Mouse (Mus musculus) midbrain, embryonic 10.5 days (tissue): ENCODE data around the gene Ccdc57. TPM values are rescaled to one million over a fixed set of nuclear protein-coding genes. Genes with fewer than 3 reads are reported as not detected.
"Not testable (repeated sequence)": the region's sequence is repeated elsewhere in the genome, so short reads cannot be mapped to it uniquely, and the experiment has no call there.

Experiments
- DNase-seq: peaks from one replicate; pipeline ENCODE4 v3.0.0-alpha.2; 2017; ENCODE audit warnings: low spot score
- H3K27ac ChIP-seq: fragments of 300-500 bp; sonication (generic); replicated peaks from 2 replicates; pipeline ENCODE4 v1.5.1; 2016; ENCODE audit warnings: mild to moderate bottlenecking
- H3K27me3 ChIP-seq: fragments of 300-500 bp; sonication (generic); 2 replicates; pipeline ENCODE4 v1.6.1; 2016; ENCODE audit warnings: low read depth, mild to moderate bottlenecking; ENCODE audit not compliant: poor library complexity, severe bottlenecking
- H3K36me3 ChIP-seq: fragments of 300-500 bp; sonication (generic); 2 replicates; pipeline ENCODE4 v1.6.1; 2016; ENCODE audit warnings: mild to moderate bottlenecking, moderate library complexity
- H3K4me1 ChIP-seq: fragments of 300-500 bp; sonication (generic); 2 replicates; pipeline ENCODE4 v1.6.1; 2016
- H3K4me3 ChIP-seq: fragments of 300-500 bp; sonication (generic); 2 replicates; pipeline ENCODE4 v1.5.1; 2016; ENCODE audit warnings: mild to moderate bottlenecking, moderate library complexity
- H3K9me3 ChIP-seq: fragments of 300-500 bp; sonication (generic); replicated peaks from 2 replicates; pipeline ENCODE4 v1.6.1; 2016; ENCODE audit warnings: mild to moderate bottlenecking
- WGBS: fragments of 180-500 bp; shearing (Covaris S2); methylation state at CpG from one replicate; pipeline ENCODE4 v1.1.7; 2016; 5-methylcytosine and 5-hydroxymethylcytosine counted together
- polyA plus RNA-seq: library from polyadenylated mRNA; unstranded; fragments of >200 nt; fragmentation: Nextera tagmentation; extraction: Ambion mirVana; gene quantifications from 2 replicates; pipeline ENCODE4 v1.2.1, GENCODE M21; 2016

The Ccdc57 gene
- polyA plus RNA-seq, 1 experiment from 2014 or later, result 6.2 TPM

GRCm38 (mm10) chr11:120888718-120889117 lies 44.0 kb downstream of the Ccdc57 start:
- no peak for DNase-seq
- Histone ChIP-seq H3K4me3 (no peak overlapping the region), H3K27ac (no peak overlapping the region), H3K9me3 (peaks cover 9% of the 10 kb centered on the region; the same call in 1 of the 2 replicates), H3K4me1 (no peaks in the 10 kb centered on the region), H3K36me3 (peaks cover 87% of the 10 kb centered on the region), H3K27me3 (no peaks in the 10 kb centered on the region)
- WGBS, result 84% methylated on average over 5 of the region's 5 CpGs

GRCm38 (mm10) chr11:120887502-120887901 lies 45.2 kb downstream of the Ccdc57 start:
- Histone ChIP-seq H3K9me3 (peaks cover 9% of the 10 kb centered on the region; the same call in 1 of the 2 replicates), H3K4me1 (no peaks in the 10 kb centered on the region), H3K36me3 (peaks cover 81% of the 10 kb centered on the region), H3K27me3 (no peaks in the 10 kb centered on the region), H3K27ac (no peak overlapping the region), H3K4me3 (no peak overlapping the region)
- 90% methylated on average over 5 of the region's 5 CpGs for WGBS
- no peak for DNase-seq

- Histone ChIP-seq H3K27me3 (no peaks in the 10 kb centered on the region), H3K4me3 (no peak overlapping the region), H3K27ac (no peak overlapping the region), H3K4me1 (no peaks in the 10 kb centered on the region), H3K36me3 (peaks cover 79% of the 10 kb centered on the region), H3K9me3 (peaks cover 9% of the 10 kb centered on the region; the same call in 1 of the 2 replicates)
- 81% methylated on average over 5 of the region's 5 CpGs for WGBS
- no peak for DNase-seq
Observed at GRCm38 (mm10) chr11:120886462-120886861, 46.2 kb downstream of the Ccdc57 start.

- H3K27ac ChIP-seq, result no peak overlapping the region
- H3K36me3 ChIP-seq, result peaks cover 74% of the 10 kb centered on the region
- no peak overlapping the region for H3K4me3 ChIP-seq
- peaks cover 9% of the 10 kb centered on the region; the same call in 1 of the 2 replicates for H3K9me3 ChIP-seq
- no peaks in the 10 kb centered on the region for H3K4me1 ChIP-seq
- DNase-seq, result no peak
- no peaks in the 10 kb centered on the region for H3K27me3 ChIP-seq
- WGBS, result 91% methylated on average over 3 of the region's 3 CpGs
Observed at GRCm38 (mm10) chr11:120883601-120884000, 49.1 kb downstream of the Ccdc57 start.

GRCm38 (mm10) chr11:120882931-120883330 lies 49.7 kb downstream of the Ccdc57 start:
- H3K36me3 ChIP-seq, result peaks cover 74% of the 10 kb centered on the region
- 91% methylated on average over 4 of the region's 4 CpGs for WGBS
- H3K4me1 ChIP-seq, result no peaks in the 10 kb centered on the region
- no peak for DNase-seq
- no peaks in the 10 kb centered on the region for H3K27me3 ChIP-seq
- H3K9me3 ChIP-seq, result peaks cover 7% of the 10 kb centered on the region; the same call in 1 of the 2 replicates
- H3K4me3 ChIP-seq, result no peak overlapping the region
- H3K27ac ChIP-seq, result no peak overlapping the region

GRCm38 (mm10) chr11:120873206-120873605 lies 59.5 kb downstream of the Ccdc57 start:
- no peaks in the 10 kb centered on the region for H3K9me3 ChIP-seq
- H3K27ac ChIP-seq, result 0 out of 2 replicates have a peak overlapping the region, but pooled peaks have one; percentile 25
- peaks cover 16% of the 10 kb centered on the region for H3K36me3 ChIP-seq
- no peak overlapping the region for H3K4me3 ChIP-seq
- no peaks in the 10 kb centered on the region for H3K27me3 ChIP-seq
- WGBS, result 81% methylated on average over 6 of the region's 6 CpGs
- no peak for DNase-seq
- no peaks in the 10 kb centered on the region for H3K4me1 ChIP-seq

GRCm38 (mm10) chr11:120871521-120871920 lies 61.2 kb downstream of the Ccdc57 start:
- Histone ChIP-seq H3K4me3 (no peak overlapping the region), H3K27ac (no peak overlapping the region), H3K27me3 (no peaks in the 10 kb centered on the region), H3K9me3 (no peaks in the 10 kb centered on the region), H3K4me1 (no peaks in the 10 kb centered on the region), H3K36me3 (0 out of 2 replicates have a peak, but pooled peaks cover 3% of the 10 kb centered on the region)
- WGBS, result 95% methylated on average over 9 of the region's 9 CpGs
- no peak for DNase-seq

- no peaks in the 10 kb centered on the region for H3K27me3 ChIP-seq
- no peaks in the 10 kb centered on the region for H3K9me3 ChIP-seq
- peaks cover 21% of the 10 kb centered on the region for H3K36me3 ChIP-seq
- H3K4me1 ChIP-seq, result no peaks in the 10 kb centered on the region
- no peak for DNase-seq
- no peak overlapping the region for H3K27ac ChIP-seq
- WGBS, result 87% methylated on average over 1 of the region's 1 CpGs
- H3K4me3 ChIP-seq, result no peak overlapping the region
Observed at GRCm38 (mm10) chr11:120865816-120866215, 66.9 kb downstream of the Ccdc57 start.

GRCm38 (mm10) chr11:120862819-120863218 lies 69.9 kb downstream of the Ccdc57 start:
- peaks cover 47% of the 10 kb centered on the region for H3K36me3 ChIP-seq
- no peaks in the 10 kb centered on the region for H3K4me1 ChIP-seq
- H3K27ac ChIP-seq, result no peak overlapping the region
- 81% methylated on average over 10 of the region's 10 CpGs for WGBS
- no peaks in the 10 kb centered on the region for H3K27me3 ChIP-seq
- DNase-seq, result no peak
- H3K9me3 ChIP-seq, result no peaks in the 10 kb centered on the region
- H3K4me3 ChIP-seq, result no peak overlapping the region

GRCm38 (mm10) chr11:120855938-120856337 lies 76.7 kb downstream of the Ccdc57 start:
- not testable (repeated sequence) for H3K4me3 ChIP-seq, H3K9me3 ChIP-seq, DNase-seq, H3K27me3 ChIP-seq, H3K4me1 ChIP-seq, H3K27ac ChIP-seq
- peaks cover 73% of the 10 kb centered on the region for H3K36me3 ChIP-seq
- 100% methylated on average over 3 of the region's 3 CpGs for WGBS

- no peak overlapping the region for H3K4me3 ChIP-seq
- H3K36me3 ChIP-seq, result peaks cover 56% of the 10 kb centered on the region
- 0 out of 2 replicates have a peak, but pooled peaks cover 4% of the 10 kb centered on the region for H3K4me1 ChIP-seq
- DNase-seq, result no peak
- no peaks in the 10 kb centered on the region for H3K27me3 ChIP-seq
- no peaks in the 10 kb centered on the region; the same call in 1 of the 2 replicates for H3K9me3 ChIP-seq
- H3K27ac ChIP-seq, result no peak overlapping the region
- 72% methylated on average over 4 of the region's 4 CpGs for WGBS
Observed at GRCm38 (mm10) chr11:120853788-120854187, 78.9 kb downstream of the Ccdc57 start.

- H3K27me3 ChIP-seq, result no peaks in the 10 kb centered on the region
- no peaks in the 10 kb centered on the region; the same call in 1 of the 2 replicates for H3K9me3 ChIP-seq
- H3K4me3 ChIP-seq, result no peak overlapping the region
- peaks cover 54% of the 10 kb centered on the region for H3K36me3 ChIP-seq
- H3K27ac ChIP-seq, result no peak overlapping the region
- 100% methylated on average over 4 of the region's 4 CpGs for WGBS
- no peak for DNase-seq
- 0 out of 2 replicates have a peak, but pooled peaks cover 4% of the 10 kb centered on the region for H3K4me1 ChIP-seq
Observed at GRCm38 (mm10) chr11:120853158-120853557, 79.5 kb downstream of the Ccdc57 start.

- no peak for DNase-seq
- Histone ChIP-seq H3K4me3 (no peak overlapping the region), H3K27ac (no peak overlapping the region; the same call in 1 of the 2 replicates), H3K36me3 (peaks cover 47% of the 10 kb centered on the region), H3K4me1 (0 out of 2 replicates have a peak, but pooled peaks cover 4% of the 10 kb centered on the region), H3K27me3 (no peaks in the 10 kb centered on the region), H3K9me3 (no peaks in the 10 kb centered on the region; the same call in 1 of the 2 replicates)
- 69% methylated on average over 11 of the region's 11 CpGs for WGBS
Observed at GRCm38 (mm10) chr11:120852083-120852935, 80.4 kb downstream of the Ccdc57 start.
